Mouse (Mus musculus) neural tube, embryonic 15.5 days (tissue): ENCODE results near the gene Gab1. TPM values are rescaled to one million over a fixed set of nuclear protein-coding genes. Genes with fewer than 3 reads are reported as not detected.

Experiments
- ATAC-seq: fragments of 200-750 bp; cut with Nextera tagmentation; 2 replicates; pipeline ENCODE4 v1.8.0; 2017; ENCODE audit warnings: mild to moderate bottlenecking, moderate TSS enrichment, moderate library complexity; ENCODE audit not compliant: low FRiP score
- H3K27ac ChIP-seq: fragments of 300-500 bp; sonication (generic); replicated peaks from 2 replicates; pipeline ENCODE4 v1.5.1; 2015; ENCODE audit warnings: mild to moderate bottlenecking, inconsistent platforms
- H3K27me3 ChIP-seq: fragments of 300-500 bp; sonication (generic); replicated peaks from 2 replicates; pipeline ENCODE4 v1.6.1; 2015; ENCODE audit warnings: inconsistent platforms
- H3K36me3 ChIP-seq: fragments of 300-500 bp; sonication (generic); 2 replicates; pipeline ENCODE4 v1.6.1; 2015; ENCODE audit warnings: inconsistent platforms
- H3K4me1 ChIP-seq: fragments of 300-500 bp; sonication (generic); 2 replicates; pipeline ENCODE4 v1.6.1; 2015; ENCODE audit warnings: inconsistent platforms
- H3K4me2 ChIP-seq: fragments of 300-500 bp; sonication (generic); 2 replicates; pipeline ENCODE4 v1.6.1; 2015; ENCODE audit warnings: inconsistent platforms, mild to moderate bottlenecking, moderate library complexity
- H3K4me3 ChIP-seq: fragments of 300-500 bp; sonication (generic); replicated peaks from 2 replicates; pipeline ENCODE4 v1.5.1; 2015; ENCODE audit warnings: mild to moderate bottlenecking, inconsistent platforms
- H3K9ac ChIP-seq: fragments of 300-500 bp; sonication (generic); replicated peaks from 2 replicates; pipeline ENCODE4 v1.6.1; 2015; ENCODE audit warnings: mild to moderate bottlenecking, inconsistent platforms
- H3K9me3 ChIP-seq: fragments of 300-500 bp; sonication (generic); replicated peaks from 2 replicates; pipeline ENCODE4 v1.6.1; 2016; ENCODE audit warnings: inconsistent platforms
- WGBS: fragments of 180-500 bp; shearing (Covaris S2); methylation state at CpG from one replicate; pipeline ENCODE4 v1.1.7; 2015; ENCODE audit warnings: mixed read lengths; 5-methylcytosine and 5-hydroxymethylcytosine counted together
- polyA plus RNA-seq: library from polyadenylated mRNA; unstranded; fragments of >200 nt; fragmentation: Nextera tagmentation; extraction: Ambion mirVana; gene quantifications from 2 replicates; pipeline ENCODE4 v1.2.1, GENCODE M21; 2015

Gab1 gene
- polyA plus RNA-seq, 1 experiment from 2014 or later, result 9.6 TPM

- WGBS, result 78% methylated on average over 6 of the region's 6 CpGs
These were observed 44.9 kb downstream of the Gab1 start for GRCm38 (mm10) chr8:80835401-80835800.

DNA sequence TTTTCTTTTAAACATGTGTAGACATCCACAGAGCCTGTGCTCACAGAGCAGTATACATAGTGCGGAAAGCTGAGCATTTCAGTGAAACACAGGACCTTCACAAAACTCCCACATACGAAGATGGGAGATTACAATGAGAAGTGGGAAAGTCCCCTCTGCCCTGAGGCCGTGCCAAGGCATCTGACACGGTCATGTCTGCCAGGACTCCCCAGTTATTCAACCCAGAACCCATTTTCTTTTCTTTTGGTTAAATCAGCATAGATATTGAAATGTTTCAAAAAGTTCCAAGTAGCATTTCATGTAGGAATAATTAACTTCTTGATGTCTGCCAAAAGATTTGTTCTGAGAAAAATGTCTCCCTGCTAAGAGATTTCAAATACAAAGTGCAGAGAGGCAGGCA is 45.9 kb downstream of the Gab1 start:
- no peak overlapping the region for H3K4me2 ChIP-seq
- WGBS, result 69% methylated on average over 4 of the region's 4 CpGs
- no peak for ATAC-seq
- H3K36me3 ChIP-seq, result no peaks in the 10 kb centered on the region
- no peak overlapping the region for H3K4me3 ChIP-seq
- H3K27ac ChIP-seq, result no peak overlapping the region
- H3K9me3 ChIP-seq, result no peaks in the 10 kb centered on the region
- peaks cover 23% of the 10 kb centered on the region for H3K4me1 ChIP-seq
- H3K27me3 ChIP-seq, result no peaks in the 10 kb centered on the region
- no peak overlapping the region for H3K9ac ChIP-seq

More at GRCm38 (mm10) chr8:80835401-80835800, 44.9 kb downstream of the Gab1 start:
- H3K4me1 ChIP-seq, result peaks cover 18% of the 10 kb centered on the region
- H3K27me3 ChIP-seq, result no peaks in the 10 kb centered on the region
- no peak for ATAC-seq
- H3K9ac ChIP-seq, result no peak overlapping the region
- no peaks in the 10 kb centered on the region for H3K36me3 ChIP-seq
- no peak overlapping the region for H3K4me3 ChIP-seq
- no peak overlapping the region for H3K27ac ChIP-seq
- H3K9me3 ChIP-seq, result no peaks in the 10 kb centered on the region
- no peak overlapping the region for H3K4me2 ChIP-seq

- H3K9me3 ChIP-seq, result no peaks in the 10 kb centered on the region
- no peaks in the 10 kb centered on the region for H3K36me3 ChIP-seq
- no peak overlapping the region for H3K9ac ChIP-seq
- no peak for ATAC-seq
- no peak overlapping the region for H3K4me2 ChIP-seq
- peaks cover 21% of the 10 kb centered on the region for H3K4me1 ChIP-seq
- H3K4me3 ChIP-seq, result no peak overlapping the region
- H3K27me3 ChIP-seq, result no peaks in the 10 kb centered on the region
- no peak overlapping the region for H3K27ac ChIP-seq
These were observed 47.8 kb downstream of the Gab1 start for GRCm38 (mm10) chr8:80832534-80832933.

- H3K9ac ChIP-seq, result no peak overlapping the region
- no peak overlapping the region for H3K4me3 ChIP-seq
- ATAC-seq, result no peak
- H3K4me1 ChIP-seq, result peaks cover 21% of the 10 kb centered on the region
- H3K9me3 ChIP-seq, result no peaks in the 10 kb centered on the region
- 94% methylated on average over 5 of the region's 5 CpGs for WGBS
- H3K27me3 ChIP-seq, result no peaks in the 10 kb centered on the region
- no peaks in the 10 kb centered on the region for H3K36me3 ChIP-seq
- no peak overlapping the region for H3K27ac ChIP-seq
- H3K4me2 ChIP-seq, result no peak overlapping the region
These were observed 48.3 kb downstream of the Gab1 start for GRCm38 (mm10) chr8:80831876-80832524.

GRCm38 (mm10) chr8:80830724-80831566 is 49.4 kb downstream of the Gab1 start:
- peak; percentile 81 for ATAC-seq
- 43% methylated on average over 11 of the region's 11 CpGs for WGBS
- peak overlapping the region; percentile 2; the same call in 1 of the 2 replicates for H3K4me2 ChIP-seq
- no peaks in the 10 kb centered on the region for H3K36me3 ChIP-seq
- peak overlapping the region; percentile 60 for H3K27ac ChIP-seq
- no peak overlapping the region for H3K9ac ChIP-seq
- H3K4me3 ChIP-seq, result no peak overlapping the region
- H3K4me1 ChIP-seq, result peaks cover 21% of the 10 kb centered on the region
- H3K9me3 ChIP-seq, result no peaks in the 10 kb centered on the region
- no peaks in the 10 kb centered on the region for H3K27me3 ChIP-seq

DNA sequence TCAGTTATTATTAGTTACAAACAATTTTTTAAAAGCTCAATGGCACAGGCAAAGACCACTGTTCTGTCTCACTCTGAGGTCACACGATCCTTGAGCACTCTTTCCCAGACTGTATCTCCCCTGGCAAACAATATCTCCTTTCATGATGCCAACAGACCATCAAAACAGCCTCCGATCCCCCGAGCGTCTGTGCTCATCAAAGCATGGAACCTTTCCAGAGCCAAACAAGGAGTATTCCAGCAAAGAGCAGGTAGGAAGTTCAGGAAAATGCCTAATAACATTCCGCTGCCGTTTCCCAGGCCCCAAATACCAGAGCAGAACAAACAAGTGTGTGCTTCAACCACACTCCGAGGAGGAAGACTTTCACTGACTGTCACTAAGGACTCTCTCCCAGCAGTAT is 50.2 kb downstream of the Gab1 start:
- peak overlapping the region; percentile 2; the same call in 1 of the 2 replicates for H3K4me2 ChIP-seq
- H3K36me3 ChIP-seq, result no peaks in the 10 kb centered on the region
- peak overlapping the region; percentile 60 for H3K27ac ChIP-seq
- peaks cover 22% of the 10 kb centered on the region for H3K4me1 ChIP-seq
- no peak for ATAC-seq
- WGBS, result 49% methylated on average over 7 of the region's 7 CpGs
- no peaks in the 10 kb centered on the region for H3K27me3 ChIP-seq
- no peaks in the 10 kb centered on the region for H3K9me3 ChIP-seq
- H3K9ac ChIP-seq, result no peak overlapping the region
- H3K4me3 ChIP-seq, result no peak overlapping the region

GRCm38 (mm10) chr8:80826996-80827395 is 53.3 kb downstream of the Gab1 start:
- Histone ChIP-seq H3K9me3 (no peaks in the 10 kb centered on the region), H3K36me3 (no peaks in the 10 kb centered on the region), H3K4me3 (no peak overlapping the region), H3K9ac (no peak overlapping the region), H3K4me1 (peaks cover 36% of the 10 kb centered on the region), H3K27ac (no peak overlapping the region), H3K27me3 (no peaks in the 10 kb centered on the region), H3K4me2 (no peak overlapping the region)
- no peak for ATAC-seq
- 80% methylated on average over 7 of the region's 7 CpGs for WGBS

DNA sequence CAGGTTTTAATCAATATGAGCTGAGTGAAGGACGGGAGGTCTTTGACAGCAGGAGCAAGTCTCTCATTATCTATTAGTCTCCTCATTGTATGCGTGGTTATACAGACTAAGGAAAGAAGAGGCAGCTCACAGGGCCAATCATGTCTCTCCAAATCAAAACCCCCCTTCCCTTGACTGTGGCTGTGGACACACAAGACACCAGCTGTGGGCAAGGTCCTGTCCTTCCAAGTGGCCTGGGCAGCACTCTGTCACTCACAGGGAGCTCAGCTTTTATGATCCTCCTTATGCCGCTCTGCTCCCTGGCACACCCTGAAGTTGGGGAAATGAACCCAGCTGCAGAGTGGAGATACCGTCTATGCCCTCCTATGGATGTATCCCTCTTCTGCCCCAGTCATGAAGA is 55.2 kb downstream of the Gab1 start:
- Histone ChIP-seq H3K4me3 (no peak overlapping the region), H3K9ac (no peak overlapping the region), H3K9me3 (no peaks in the 10 kb centered on the region), H3K27me3 (no peaks in the 10 kb centered on the region), H3K4me1 (peaks cover 23% of the 10 kb centered on the region), H3K27ac (no peak overlapping the region), H3K4me2 (no peak overlapping the region), H3K36me3 (no peaks in the 10 kb centered on the region)
- 60% methylated on average over 4 of the region's 4 CpGs for WGBS
- no peak for ATAC-seq

DNA sequence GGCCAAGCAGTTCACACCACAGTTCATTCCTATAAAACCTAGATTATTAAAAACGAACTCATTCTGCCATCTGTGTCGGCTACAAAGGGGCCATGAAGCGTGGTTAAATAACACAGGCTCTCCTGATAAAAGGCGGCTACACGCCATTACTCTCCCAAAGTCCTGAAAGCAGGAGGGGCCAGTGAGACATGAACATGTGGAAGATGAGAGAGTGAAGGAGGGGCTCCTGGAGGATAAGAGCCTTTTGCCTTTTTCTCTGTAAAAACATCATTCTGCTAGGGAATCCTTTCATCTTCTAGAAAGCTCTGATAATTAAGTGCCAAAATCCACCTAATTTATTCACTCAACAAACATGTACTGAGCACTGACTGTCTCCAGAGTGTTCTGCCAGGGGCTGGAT is 55.9 kb downstream of the Gab1 start:
- ATAC-seq, result no peak
- H3K27me3 ChIP-seq, result no peaks in the 10 kb centered on the region
- H3K4me2 ChIP-seq, result no peak overlapping the region
- no peak overlapping the region for H3K9ac ChIP-seq
- WGBS, result 22% methylated on average over 5 of the region's 5 CpGs
- H3K36me3 ChIP-seq, result no peaks in the 10 kb centered on the region
- H3K4me1 ChIP-seq, result peaks cover 21% of the 10 kb centered on the region
- peak overlapping the region; percentile 7 for H3K27ac ChIP-seq
- H3K4me3 ChIP-seq, result no peak overlapping the region
- no peaks in the 10 kb centered on the region for H3K9me3 ChIP-seq

GRCm38 (mm10) chr8:80823250-80823649 is 57.1 kb downstream of the Gab1 start:
- no peak overlapping the region for H3K4me3 ChIP-seq
- H3K4me2 ChIP-seq, result no peak overlapping the region
- H3K36me3 ChIP-seq, result no peaks in the 10 kb centered on the region
- no peaks in the 10 kb centered on the region for H3K9me3 ChIP-seq
- no peaks in the 10 kb centered on the region for H3K27me3 ChIP-seq
- peaks cover 21% of the 10 kb centered on the region for H3K4me1 ChIP-seq
- no peak overlapping the region for H3K9ac ChIP-seq
- 0 out of 2 replicates have a peak overlapping the region, but pooled peaks have one; percentile 28 for H3K27ac ChIP-seq
- no peak for ATAC-seq
- WGBS, result 54% methylated on average over 5 of the region's 5 CpGs

DNA sequence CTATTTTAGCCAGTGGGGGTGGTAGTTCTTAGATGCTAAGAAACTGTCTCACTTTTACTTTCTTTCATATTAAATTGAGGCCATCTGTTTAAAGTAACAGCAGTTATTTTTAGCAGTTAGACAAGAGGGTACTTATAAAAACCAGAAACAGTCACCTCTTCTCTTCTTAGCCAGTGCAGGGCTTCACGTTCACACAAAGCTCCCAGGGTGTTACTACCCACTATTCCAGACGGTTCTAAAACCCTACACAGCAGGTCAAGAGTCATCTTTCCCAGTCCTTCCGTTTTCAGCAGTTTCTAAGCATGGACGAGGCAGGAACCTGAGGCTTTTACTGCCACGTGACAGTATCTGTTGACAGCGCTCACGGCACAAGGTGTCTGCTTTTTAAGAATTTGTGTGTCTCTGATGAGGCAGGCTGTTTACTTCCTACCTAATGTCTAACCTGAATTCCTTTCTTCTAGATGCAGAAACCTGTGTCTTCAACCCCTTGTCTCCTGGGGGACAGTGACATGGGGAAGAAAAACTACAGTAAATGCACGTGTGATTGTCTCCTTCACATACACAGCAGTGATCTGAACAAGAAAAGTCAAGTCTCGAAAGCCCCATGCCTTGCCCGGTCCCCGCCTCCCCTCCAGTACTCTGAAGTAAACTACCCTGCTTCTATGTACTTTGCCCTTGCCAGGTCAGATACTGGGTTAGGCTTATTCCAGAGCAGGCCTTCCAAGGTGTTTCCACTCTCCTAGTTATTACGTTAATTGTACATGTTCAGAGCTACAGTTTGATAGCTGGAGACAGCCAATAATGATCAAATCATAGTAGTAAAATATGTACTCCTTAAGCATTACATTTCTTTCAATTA is 58.7 kb downstream of the Gab1 start:
- no peaks in the 10 kb centered on the region for H3K27me3 ChIP-seq
- H3K9ac ChIP-seq, result no peak overlapping the region
- ATAC-seq, result no peak
- peaks cover 21% of the 10 kb centered on the region for H3K4me1 ChIP-seq
- no peak overlapping the region for H3K27ac ChIP-seq
- no peak overlapping the region for H3K4me3 ChIP-seq
- 74% methylated on average over 12 of the region's 12 CpGs for WGBS
- H3K9me3 ChIP-seq, result no peaks in the 10 kb centered on the region
- H3K4me2 ChIP-seq, result no peak overlapping the region
- H3K36me3 ChIP-seq, result no peaks in the 10 kb centered on the region
